Mouse (Mus musculus) CH12F3 (cell line): ENCODE results near the gene Krt17.
"Not testable (repeated sequence)": the region's sequence is repeated elsewhere in the genome, so short reads cannot be mapped to it uniquely, and the experiment has no call there.

Source experiments
- in situ Hi-C: fragments of 300-500 bp; cut with MboI; formaldehyde crosslinking; loops from 2 replicates; pipeline ENCODE4 v1.14.3; 2020; ENCODE audit warnings: low sequenced_read_pairs

Gene Krt17

GRCm38 (mm10) chr11:100260514-100261234 lies at the start of gene Krt17:
Krt17 (minus strand) TSS chr11:100261029.
- in situ Hi-C loops = no loop called here

DNA sequence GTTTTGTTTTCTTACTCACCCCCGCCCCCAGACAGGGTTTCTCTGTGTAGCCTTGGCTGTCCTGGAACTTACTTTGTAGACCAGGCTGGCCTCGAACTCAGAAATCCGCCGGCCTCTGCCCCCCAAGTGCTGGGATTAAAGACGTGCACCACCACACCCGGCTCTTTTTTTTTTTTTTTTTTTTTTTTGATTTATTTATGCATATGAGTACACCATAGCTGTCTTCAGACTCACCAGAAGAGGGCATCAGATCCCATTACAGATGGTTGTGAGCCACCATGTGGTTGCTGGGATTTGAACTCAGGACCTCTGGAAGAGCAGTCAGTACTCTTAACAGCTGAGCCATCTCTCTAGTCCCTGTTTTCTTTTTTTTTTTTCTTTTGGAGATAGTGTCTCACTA lies 47.8 kb upstream of the Krt17 start:
- in situ Hi-C loops = not testable (repeated sequence)

DNA sequence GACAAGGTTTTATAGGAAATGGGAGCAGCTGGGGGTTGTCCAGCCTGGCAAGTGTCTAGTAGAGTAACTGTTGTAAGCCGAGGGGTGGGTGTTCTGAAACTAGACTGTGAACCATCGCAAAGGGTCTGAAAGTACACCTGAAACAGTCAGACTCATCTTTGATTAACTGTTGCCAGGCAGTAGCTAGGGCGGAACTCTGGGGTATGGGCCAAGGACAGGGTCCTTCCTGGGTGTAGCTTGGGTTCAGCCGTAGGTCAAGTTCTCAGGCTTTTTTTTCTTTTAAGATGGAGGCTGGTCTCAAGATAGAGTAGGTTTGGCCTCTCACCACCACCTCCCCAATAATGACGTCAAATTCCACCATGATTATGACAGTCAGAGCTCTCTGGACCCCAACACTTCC lies 47.1 kb upstream of the Krt17 start:
- in situ Hi-C loops = no loop called here

- in situ Hi-C loops = no loop called here
Measured at GRCm38 (mm10) chr11:100301292-100301691, 40.5 kb upstream of the Krt17 start.

- in situ Hi-C loops = no loop called here
Measured at GRCm38 (mm10) chr11:100300293-100300692, 39.5 kb upstream of the Krt17 start.

DNA sequence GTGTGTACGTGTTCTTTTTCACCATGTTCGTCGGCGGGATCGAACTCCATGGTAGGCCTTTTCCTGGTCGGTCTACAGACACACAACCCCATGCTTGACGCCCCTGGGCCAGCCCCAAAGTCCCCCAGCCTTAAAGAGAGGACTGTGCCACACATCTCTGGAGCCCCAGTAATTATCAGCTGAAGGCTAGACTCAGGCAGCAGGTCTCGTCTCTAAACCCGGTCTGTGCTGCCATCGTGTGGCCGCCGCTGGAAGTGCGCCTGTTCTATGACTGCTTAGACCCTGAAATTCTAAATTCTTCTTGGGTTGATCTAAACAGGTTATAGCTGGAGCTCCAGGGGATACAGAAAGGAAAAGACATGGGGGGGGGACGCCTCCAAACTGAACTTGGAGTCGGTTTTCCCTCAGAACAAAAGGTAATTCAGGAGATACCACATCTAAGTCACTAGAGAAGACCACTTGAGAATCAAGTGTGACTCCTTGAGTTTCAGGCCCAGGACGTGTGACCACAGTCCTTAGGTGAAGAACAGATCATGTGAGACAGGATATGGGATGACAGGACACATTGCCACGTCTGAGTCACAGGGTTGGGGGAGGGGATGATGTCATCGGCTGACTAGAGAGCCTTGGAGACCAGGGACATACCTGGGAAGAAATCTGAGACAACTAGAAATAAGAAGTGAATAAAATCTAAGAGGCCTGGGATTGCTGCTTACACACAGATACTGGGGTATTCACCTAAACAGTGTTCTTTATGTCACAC lies 37.6 kb upstream of the Krt17 start:
- in situ Hi-C loops = loop anchor here (10.0 to 25.0 kb wide), 2 partner anchors 111 to 834 kb away; partner anchors contain the start of gene Krt9

- in situ Hi-C loops = loop anchor here (10.0 to 25.0 kb wide), 2 partner anchors 110 to 833 kb away; partner anchors contain the start of gene Krt9
Measured at GRCm38 (mm10) chr11:100297801-100298200, 37.0 kb upstream of the Krt17 start.

DNA sequence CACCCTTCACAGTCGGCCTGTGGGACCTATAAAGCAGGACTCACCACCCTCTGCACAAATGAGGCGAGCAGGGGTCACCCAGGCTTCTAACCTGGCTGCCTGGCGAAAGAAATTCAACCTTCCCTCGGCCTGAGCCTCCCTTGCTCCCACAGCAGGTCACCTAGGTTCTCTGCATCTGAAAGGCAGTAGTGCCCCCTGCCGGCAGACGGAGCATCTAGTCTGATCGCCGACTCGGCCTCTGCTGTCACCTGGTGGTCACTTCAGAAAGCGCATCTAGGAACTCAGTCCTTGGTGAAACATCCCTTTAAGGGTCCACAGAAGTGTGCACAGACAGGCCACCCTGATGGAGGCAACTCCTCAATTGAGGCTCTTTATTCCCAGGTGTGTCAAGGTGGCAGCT lies 34.5 kb upstream of the Krt17 start:
- in situ Hi-C loops = loop anchor here (10.0 to 25.0 kb wide), 2 partner anchors 108 to 831 kb away; partner anchors contain the start of gene Krt9

GRCm38 (mm10) chr11:100292884-100293283 lies 32.1 kb upstream of the Krt17 start:
- in situ Hi-C loops = loop anchor here (10.0 to 25.0 kb wide), 2 partner anchors 106 to 828 kb away; partner anchors contain the start of gene Krt9

- in situ Hi-C loops = loop anchor here (10.0 to 25.0 kb wide), 2 partner anchors 103 to 825 kb away; partner anchors contain the start of gene Krt9
Measured at GRCm38 (mm10) chr11:100290235-100290634, 29.4 kb upstream of the Krt17 start.

DNA sequence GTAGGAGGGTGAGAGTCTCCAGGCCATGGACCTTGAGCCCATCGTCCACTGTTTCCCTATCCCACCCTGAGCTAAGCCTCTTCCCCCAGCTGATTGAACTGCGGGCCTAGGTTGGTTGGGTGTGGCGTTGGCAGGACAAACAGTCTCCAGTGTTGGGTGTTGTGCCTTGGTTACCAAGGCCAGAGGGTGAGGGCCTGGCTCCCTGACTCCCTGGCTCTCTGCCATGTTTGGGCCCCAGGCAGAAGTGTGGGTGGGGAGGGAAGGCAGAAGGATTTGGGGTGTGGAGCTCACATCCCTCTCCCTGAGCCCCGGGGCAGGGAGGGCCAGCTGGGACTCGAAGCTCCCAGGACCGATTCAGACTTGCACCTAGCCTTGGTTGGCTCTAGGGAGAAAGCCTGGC lies 28.1 kb upstream of the Krt17 start:
- in situ Hi-C loops = loop anchor here (25.0 kb wide), 1 partner anchor 102 kb away; the partner anchor contains the start of gene Krt9

DNA sequence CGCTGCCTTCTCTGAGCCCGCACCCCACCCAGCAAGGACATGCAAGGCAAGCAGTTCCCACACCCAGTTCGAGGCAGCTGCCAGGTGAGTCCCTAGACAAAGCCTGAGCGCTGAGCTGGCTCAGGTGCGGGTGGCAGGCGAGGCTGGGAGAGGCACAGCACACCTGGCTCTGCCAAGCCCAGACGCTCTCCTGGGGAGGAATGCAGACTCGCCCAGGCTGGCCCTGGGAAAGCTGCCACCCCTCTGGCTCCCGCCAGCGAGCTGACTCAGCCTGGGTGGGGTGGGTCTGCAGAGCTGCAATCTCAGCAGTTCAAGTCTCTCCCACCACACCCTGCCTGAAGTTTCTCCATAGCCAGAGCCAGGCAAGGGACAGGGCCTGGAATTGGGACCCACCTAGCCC lies 26.2 kb upstream of the Krt17 start:
- in situ Hi-C loops = loop anchor here (25.0 kb wide), 1 partner anchor 100 kb away; the partner anchor contains the start of gene Krt9

- in situ Hi-C loops = loop anchor here (25.0 kb wide), 1 partner anchor 98 kb away; the partner anchor contains the start of gene Krt9
Measured at GRCm38 (mm10) chr11:100284988-100285387, 24.2 kb upstream of the Krt17 start.

GRCm38 (mm10) chr11:100282549-100282948 lies 21.7 kb upstream of the Krt17 start:
- in situ Hi-C loops = loop anchor here (25.0 kb wide), 1 partner anchor 95 kb away; the partner anchor contains the start of gene Krt9

DNA sequence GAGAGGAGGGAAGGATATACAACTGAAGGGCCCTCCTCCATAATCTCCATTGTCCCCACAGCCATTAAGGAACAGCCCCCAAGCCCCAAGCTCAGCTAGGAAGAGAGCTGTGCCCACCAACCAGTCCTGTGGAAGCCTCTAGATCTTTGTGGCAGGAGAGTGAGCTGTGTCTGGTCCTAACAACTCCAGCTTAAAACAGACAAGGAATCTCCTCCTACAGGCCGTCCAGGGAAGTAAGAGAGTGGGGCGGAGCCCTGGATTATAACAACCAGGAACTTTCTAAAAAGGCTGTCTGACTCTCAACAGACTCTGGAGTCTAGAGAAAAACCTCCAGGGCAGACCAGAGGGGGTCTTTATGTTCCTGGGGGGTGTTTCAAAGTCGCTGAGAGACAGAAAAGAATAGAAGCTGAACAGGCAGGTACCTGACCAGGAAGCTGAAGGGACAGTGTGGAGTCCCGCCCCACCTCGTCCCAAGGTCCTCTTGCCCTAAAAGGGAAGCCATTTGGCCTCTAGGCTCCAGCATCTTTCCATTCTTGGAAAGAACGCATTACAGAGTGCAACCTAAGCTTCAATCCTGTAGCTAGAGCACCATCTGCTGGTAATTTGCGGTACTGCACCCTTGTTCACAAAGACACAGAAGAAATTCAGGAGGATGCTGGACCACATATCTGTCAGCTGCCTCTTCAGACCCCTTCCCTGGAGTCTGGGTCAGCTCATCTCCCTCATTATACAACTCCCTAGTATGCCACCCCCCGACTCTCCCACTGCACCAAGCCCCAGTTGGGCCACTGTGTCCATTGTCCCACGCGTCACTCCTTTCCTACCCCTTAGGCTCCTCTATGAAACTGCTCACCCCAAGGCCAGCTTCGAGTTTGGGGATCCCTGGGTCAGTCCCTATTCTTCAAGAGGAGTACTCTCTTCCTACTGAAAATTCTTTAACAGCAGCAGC lies 21.0 kb upstream of the Krt17 start:
- in situ Hi-C loops = loop anchor here (25.0 kb wide), 1 partner anchor 95 kb away; the partner anchor contains the start of gene Krt9

DNA sequence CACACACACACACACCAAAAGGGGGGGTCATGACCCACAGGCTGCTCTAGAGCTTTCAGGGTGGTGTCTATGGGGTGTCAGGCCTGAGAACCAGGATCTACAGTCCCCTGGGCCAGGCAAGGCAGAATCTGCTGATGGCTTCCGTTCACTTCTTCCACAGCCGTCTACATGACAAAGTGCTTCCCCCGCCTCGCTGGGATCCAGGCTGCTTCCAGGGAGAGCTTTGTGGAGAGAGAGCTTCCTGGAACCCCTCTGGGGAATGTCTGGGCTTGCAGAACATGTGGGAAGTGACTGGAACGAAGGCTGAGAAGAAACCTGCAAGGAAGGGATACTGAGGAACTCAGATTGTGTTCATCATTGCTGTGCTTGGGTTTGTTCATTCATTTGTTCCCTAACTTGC lies 17.9 kb upstream of the Krt17 start:
- in situ Hi-C loops = loop anchor here (25.0 kb wide), 1 partner anchor 91 kb away; the partner anchor contains the start of gene Krt9

- in situ Hi-C loops = loop anchor here (25.0 kb wide), 1 partner anchor 91 kb away; the partner anchor contains the start of gene Krt9
Measured at GRCm38 (mm10) chr11:100277726-100278480, 17.1 kb upstream of the Krt17 start.

DNA sequence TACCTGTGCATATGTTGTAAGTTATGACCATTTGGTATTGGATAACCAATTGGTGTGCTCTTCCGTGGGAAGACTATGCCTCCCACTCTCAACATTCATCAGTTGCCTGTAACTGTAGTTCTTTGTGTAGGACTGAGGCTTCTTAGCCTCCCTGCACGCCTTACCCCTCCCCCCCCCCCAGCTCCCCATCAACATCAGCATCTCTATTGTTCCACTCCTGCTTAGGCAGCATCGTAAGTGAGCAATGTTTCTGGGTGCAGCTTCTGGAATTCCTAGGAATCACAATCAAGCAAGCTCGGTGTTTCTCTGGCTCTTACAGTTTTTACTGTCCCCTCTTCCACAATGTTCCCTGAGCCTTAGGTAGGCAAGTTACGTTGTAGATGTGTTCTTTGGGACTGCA lies 14.6 kb upstream of the Krt17 start:
- in situ Hi-C loops = loop anchor here (25.0 kb wide), 1 partner anchor 88 kb away; the partner anchor contains the start of gene Krt9

DNA sequence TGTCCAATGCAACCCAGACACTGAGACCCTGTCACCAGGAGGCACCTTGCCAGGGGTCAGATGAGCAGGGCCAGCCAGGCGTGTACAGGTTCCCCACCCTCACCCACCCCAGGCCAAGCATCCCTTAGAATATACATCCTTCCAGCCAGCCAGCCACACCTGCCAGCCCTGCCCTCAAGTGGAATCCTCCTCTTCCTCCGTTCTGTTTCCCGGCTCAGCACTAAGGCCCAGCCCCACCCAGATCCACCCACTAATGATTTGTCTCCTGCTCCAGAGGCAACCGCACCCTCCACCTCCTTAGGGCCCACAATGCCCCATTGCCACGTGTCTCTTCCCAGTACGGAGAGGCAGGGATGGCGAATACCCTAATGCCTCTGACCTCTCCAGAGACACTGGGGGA lies 13.9 kb upstream of the Krt17 start:
- in situ Hi-C loops = loop anchor here (25.0 kb wide), 1 partner anchor 87 kb away; the partner anchor contains the start of gene Krt9
